Mouse (Mus musculus) adrenal gland, adult (tissue): ENCODE measurements around the gene Fcgr4.

Source experiments
- DNase-seq, 2 experiments: peaks; one replicate each; pipeline ENCODE4 v3.0.0; 2022 to 2023; ENCODE audit warnings: low spot score in 1 of 2; ENCODE audit not compliant: inconsistent age in 2 of 2

Gene Fcgr4

DNA sequence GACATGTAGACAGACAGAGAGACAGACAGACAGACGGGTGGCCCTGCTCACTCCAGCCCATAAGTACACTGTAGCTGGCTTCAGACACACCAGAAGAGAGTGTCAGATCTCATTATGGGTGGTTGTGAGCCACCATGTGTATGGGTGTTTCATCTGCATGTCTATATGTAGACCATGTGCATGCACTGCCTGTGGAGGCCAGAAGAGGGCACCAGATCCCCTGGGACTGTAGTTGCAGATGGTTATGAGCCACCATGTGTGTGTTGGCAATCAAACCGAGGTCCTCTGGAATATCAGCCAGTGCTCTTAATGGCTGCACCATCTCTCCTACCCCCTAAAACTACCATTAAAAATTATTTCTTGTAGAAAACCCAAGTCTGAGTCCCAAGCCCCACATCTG lies 11.8 kb upstream of the Fcgr4 start:
- DNase-seq, result no peak

DNA sequence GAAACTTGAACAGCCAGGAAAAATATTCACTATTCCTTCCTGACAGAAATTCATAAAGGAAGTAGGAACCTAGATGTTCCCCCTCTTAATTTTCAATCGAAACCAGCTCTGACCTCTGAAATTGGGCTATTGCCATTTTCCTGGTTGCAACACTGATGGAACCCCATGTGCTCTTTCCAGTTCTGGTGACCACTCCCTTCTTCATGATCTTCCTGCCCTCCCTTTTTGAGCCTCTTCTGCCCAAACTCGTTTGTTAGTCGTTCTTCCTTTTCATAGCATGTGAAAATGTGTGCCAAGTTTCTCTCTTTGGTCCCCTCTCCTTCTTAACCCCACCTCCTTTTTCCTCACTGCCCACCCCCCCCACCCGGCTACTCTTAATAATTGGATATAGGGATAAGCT lies 7.0 kb upstream of the Fcgr4 start:
- DNase-seq, result no peak

DNA sequence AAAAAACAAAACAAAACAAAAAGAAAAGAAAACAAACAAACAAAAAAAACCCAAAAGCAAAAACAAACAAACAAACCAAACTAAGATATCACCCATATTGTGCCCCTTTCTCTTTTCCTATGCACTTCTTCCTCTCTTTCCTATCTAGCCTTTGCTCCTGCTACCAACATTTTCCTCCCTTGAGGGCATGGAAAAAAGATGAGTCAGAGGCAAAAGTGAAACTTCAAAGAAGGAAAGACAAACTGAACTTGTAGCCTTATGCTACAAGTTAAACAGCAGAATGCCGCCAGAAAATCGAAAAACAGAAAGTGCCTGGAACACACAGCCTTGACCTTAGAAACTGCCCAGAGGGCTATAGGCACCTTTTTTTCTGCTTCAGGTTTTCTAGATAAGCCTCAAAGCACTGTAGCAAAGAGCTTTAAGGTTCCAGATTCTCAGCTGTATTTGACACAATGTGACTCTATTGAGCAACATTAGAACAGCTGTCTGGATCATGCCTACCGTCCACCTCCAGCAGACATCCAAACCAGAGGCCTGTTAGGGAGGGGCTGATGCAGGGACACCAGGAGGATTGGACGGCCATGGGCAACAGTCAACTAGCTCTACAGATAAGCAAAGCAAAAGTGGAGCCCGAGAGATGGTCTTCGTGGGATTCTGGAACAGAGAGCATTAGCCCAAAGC lies 1.9 kb upstream of the Fcgr4 start:
- DNase-seq, result peak; percentile 43 to 82

DNA sequence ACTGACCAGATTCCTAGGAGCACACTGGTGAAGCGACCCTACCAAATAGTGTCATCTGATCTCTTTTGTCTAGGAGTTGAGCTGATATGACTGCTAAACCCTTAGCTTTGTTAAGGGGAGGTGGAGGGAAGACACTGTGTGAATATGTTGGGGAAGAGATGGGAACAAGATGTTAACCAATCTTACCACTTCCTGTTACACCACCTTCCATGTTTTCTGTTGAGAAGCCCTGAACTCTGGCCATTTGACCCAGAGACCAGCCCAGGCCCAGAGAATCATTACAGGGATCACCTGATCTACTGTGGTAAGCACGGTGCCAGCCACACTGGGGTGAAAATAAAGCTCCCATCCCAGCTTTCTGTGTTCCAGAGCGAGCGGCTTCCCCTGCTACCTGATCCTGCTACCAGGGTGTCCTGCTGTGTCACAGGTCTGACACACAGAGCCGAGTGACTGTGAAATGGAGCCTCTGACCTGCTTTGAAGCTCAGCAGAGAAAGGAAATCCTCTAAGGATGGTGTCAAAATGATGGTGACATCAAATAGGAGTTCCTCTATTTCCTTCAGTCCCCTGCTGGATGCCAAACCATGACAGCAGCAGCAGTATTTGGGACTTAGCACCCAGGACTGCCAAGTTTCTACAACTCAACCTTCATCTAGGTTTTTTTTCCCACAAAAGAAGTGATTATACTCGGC lies 1.1 kb upstream of the Fcgr4 start:
- peak; percentile 22 to 41 for DNase-seq

DNA sequence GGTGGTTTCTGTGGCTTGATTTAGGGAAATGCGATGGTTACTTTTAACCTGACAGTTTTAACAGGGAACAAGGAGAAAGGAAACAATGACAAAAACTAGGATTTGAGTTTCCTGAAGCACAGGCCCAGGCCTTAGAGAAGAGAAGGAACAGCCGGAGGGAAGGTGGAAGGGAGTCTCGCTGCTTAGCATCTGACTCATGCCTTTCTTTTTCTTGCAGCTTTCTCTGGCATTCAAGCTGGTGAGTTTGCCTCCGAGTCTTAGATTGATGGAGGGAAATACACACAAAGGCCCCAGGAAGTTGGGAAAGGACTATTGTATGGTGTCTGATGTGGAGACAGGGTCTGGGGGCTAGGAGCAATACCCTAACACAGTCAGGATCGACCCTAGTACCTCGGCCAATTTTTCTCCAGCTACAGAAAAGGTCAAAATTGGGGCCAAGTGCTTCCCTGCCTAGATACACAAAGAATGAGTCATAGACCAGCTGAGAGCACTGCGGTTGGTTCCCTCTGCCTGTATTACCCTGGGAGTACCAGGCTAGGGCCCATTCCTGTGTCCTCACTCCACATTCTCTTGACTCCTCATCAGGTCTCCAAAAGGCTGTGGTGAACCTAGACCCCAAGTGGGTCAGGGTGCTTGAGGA lies 711 bp downstream of the Fcgr4 start:
- peak; percentile 74 to 89 for DNase-seq

DNA sequence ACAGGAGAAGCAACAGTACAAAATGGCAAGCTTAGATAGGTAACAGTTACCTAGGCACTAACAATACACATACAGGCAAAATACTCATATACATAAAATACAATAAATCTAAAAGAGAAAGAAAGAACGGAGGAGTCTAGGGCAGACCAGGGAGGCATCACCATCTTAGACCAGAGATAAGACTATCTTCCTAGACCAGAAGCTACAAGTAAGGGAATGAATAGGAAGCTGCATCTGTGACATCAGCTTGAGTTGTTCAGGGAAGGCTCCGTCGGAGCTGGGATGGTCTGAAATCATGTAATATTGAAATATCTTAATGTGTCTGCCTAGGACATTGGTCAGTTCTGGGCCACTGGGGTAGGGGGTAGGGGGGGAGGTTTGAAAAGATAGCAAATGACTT lies 13.0 kb downstream of the Fcgr4 start:
- no peak for DNase-seq

DNA sequence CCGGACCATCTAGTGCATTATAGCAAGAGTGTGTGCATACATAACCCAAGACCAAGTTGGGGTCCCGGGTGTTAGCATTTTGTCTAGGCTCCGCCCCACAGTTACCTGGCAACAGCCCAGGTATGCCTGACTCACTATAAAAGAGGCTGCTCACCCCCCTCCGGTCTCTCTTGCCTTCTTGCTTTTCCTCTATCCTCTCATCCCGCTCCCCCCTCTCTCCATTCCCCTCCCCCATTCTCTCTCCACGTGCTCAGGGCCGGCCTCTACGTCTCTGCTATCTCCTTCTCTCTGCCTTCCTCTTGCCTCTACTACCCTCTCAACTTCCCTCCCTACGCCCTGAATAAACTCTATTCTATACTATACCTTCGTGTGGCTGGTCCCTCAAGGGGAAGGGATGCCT lies 14.0 kb downstream of the Fcgr4 start:
- DNase-seq, result peak in 1 of 2 experiments; percentile 37

DNA sequence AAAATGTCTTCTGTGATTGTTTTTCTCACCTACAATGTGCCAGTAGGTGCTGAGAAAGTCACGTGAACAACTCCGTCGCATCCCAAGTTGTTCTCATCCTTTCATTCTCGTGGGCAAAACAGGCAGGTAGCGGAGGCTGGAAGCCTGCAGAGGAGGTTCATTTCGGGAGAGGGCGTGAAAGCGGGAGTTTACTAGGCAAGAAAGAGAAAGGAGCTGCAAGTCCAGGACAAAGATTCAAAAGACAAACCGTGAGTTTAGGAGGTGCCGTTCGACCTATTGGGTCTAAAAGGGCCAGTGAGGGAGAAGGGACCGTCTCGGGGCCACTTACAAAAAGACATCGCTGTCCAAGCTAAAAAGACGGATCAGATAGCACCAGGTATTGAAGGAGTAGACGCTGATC lies 14.5 kb downstream of the Fcgr4 start:
- DNase-seq, result no peak

DNA sequence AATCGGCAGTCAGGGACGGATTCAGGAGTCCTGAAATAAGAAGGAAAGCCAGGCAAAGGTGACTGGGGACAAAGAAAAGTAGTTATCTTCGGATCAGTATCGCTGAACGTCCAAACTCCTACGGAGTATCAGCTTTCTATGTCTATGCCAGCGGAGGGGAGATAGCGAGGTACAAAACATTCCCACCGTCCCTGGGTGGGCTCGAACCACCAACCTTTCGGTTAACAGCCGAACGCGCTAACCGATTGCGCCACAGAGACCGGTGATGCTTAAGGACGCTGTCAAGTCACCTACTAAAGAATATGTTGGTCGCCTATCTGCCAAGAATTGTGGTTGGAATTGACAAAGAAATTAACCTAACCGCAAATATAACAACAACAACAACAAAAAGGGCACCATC lies 15.0 kb downstream of the Fcgr4 start:
- DNase-seq, result peak; percentile 90 to 98

DNA sequence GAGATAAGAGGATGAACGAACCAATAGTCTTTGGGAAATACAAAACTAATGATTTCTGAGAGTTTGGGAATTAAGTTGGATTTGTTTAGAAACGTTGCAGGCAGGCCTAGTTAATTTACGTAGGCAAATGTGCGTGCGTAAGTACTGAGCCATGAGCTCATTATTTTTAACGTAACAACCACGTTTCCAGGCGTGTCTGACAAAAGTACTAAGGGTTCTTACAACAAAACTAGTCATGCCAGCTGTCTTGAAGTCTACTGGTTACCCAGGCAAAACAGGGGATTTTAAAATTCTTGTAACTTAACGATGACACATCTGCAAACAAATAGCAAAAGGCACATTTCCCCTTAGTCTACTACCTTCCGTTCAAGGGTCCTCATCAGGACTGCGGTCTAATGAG lies 15.5 kb downstream of the Fcgr4 start:
- DNase-seq, result no peak

DNA sequence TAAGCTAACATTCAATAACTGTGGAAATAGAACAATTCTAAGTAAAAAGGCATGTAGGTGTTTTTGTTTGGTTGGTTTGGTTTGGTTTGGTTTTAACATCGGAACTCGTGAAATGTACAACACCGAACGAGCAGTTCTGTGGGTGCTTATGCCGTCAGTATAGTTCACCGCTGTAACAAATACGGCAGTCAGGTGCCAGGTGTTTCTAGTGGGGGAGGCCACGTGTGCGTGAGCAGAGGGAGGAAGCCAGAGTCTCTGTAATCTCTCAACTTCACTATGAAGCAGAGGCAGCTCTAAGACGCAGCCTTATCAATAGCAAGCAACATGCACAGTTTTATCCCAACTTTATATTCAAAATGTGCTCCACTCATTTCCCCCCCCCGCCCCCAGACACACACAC lies 16.9 kb downstream of the Fcgr4 start:
- DNase-seq, result no peak

DNA sequence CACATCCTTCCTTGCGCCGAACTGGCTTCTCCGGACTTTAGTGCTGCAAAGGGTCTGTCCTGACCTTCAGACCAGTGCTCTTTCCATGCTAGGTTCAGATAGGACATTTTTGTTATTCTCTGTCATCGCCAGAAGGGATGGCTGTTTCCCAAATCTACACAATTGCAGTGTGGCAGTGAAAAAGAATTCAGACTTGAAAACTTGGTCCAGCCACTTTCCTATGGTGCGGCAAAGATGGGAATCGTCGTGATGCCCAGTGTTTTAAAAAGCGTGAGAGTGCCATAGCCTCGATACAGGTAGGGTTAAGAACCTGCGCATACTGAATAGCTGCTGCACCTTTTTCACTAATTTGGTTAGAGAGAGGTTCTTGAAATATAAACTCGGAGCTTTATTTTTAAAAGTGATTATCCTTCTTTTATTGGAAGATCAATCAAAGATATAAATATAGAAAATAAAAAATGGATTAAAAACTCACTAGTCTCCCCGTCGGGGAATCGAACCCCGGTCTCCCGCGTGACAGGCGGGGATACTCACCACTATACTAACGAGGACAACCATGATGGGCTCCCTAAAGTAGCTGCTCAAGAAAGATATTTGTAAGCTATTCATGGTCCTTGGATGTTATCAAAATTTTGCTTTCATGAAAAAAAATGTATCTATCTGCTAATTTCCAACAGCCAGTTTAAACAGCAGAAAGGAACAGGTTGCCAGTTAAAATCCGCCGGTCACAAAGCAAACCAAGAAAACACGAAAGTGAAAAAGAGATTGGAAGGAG lies 18.0 kb downstream of the Fcgr4 start:
- DNase-seq, result peak; percentile 76 to 96

DNA sequence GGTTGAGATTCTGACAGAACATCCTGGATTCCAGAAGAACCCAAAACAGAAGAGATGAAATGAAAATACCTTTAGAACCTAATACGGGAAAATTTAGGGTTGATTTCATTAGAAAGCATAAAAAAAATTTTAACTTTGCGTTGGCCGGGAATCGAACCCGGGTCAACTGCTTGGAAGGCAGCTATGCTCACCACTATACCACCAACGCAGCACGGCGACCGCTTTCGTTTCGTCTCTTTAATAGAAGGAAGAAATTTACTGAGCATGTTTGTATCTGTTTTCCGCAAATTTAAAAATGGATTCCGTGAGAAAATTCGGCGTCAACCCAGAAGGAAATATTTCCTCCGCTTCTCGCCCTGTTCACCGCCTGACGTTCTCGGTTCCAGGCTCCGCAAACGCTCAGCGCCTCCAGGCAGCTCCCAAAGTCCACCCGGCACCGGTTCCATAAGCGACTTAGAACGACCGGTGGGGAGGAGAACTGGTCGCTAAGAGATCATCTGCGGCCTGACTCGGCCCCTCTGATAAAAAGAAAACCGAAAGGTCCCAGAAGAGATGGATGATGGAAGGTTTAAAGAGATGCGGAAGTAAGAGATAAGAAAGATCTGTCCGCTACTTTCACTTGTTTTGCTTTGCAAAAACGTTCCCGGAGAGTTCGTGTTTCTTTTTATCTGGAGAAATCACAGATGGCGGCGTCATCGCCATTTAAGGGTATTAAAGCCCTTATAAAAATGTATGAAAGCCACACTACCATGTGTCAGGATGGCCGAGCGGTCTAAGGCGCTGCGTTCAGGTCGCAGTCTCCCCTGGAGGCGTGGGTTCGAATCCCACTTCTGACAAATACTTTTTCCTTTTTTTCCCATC lies 19.4 kb downstream of the Fcgr4 start:
- DNase-seq, result peak; percentile 86 to 98

DNA sequence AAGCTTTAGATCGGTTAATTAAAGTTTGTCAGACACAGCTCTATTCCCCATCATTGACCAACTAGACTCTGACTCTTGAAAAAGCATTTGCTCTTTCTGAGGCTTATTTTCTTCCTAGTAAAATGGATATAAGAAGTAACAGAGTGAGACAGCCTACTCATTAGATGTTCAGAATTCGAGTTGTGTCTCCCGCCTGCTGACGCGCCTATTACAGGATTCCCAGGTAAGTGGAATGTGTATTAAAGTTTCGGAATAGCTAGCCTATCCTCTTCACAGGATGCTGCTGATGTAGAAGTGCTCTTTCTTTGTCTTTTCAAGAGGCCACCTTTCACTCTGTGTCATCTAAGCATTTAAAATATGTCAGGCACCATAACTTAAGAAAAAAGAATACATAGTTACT lies 20.4 kb downstream of the Fcgr4 start:
- no peak for DNase-seq

DNA sequence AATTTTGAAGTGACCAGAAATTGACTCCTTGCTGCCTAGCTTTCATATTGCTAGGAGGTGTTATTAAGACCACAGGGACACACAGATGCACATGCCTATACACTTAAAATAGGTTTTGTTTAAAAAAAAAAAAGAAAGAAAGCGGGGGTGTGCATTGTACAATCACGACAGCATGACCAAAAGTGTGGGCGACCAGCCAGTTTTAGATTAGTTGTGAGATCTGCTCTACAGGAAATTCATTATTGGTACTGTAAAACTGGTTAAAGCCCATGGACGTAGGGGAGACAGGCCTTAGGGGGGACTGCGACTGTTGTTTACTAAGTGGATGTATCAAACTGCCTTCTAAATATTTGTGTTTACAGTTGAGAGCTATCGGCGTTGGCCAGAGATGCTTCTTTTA lies 21.2 kb downstream of the Fcgr4 start:
- DNase-seq, result no peak

DNA sequence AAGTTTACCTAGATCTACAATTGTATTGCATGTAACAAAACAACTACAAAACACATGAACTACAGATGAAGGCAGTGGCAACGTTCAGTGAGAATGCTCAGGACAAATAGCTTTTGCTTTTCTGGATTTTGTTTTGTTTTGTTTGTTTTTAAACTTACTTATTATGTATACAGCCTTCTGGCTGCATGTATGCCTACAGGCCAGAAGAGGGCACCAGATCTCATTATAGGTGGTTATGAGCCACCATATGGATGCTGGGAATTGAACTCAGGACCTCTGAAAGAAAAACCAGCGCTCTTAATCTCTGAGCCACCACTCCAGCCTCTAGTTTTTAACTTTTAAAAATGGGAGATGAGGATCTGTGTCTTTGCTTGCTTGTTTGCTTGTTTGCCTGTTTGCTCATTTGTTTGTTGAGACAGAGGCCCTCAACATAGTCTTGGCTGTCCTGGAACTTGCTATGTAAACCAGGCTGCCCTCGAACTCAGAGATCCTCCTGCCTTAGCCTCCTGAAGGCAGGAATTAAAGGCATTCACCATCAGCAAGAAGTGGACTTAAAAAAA lies 25.0 kb downstream of the Fcgr4 start:
- DNase-seq, result no peak

DNA sequence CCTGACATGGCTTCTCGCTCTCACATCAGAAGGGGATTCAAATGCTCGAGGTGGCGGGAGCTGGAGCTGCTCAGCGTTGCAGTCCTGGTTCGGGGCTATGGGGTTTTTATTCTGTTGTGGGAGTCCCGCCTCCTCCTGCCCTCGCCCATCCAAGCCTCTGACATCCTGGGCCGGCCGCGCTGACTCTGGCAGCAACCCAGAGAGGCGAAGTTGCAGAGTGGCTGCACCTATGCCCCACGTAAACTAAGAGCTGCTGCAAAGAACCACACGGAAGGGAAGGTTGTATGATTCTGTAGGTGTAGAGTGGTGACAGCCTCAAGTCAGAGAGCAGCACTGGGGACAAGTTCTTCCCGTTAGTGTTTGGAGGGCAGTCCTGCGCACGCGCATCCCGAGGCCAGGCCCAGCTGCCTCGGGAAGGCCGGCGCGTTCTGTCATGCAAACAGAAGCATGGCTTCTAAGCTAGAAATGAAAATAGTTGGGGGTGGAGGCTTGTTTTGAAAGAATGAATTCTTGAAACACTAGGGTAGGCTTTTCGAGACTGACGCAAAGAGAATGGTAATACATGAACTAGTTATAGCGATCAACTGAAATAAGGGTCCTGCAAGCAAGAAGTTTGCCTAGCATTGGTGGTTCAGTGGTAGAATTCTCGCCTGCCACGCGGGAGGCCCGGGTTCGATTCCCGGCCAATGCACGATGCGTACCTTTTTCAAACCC lies 25.8 kb downstream of the Fcgr4 start:
- DNase-seq, result peak; percentile 91 to 97

DNA sequence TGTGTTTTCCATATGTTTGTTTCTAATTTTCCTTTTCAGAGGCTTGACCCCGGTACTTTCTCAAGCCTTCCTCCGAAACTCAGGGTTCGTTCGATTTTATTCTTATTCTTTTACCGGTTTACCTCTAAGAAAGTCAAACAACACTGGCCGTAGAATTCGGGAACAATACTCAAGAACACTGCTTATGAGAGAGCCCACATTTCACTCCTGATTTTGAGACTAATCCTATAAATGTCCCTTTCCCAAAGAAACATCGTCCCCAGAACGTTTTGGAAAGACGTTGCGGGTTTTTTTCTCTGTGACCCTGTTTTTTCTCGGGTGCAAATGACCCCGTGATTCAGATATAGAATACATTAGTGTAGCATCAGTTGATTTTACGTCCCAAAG lies 26.4 kb downstream of the Fcgr4 start:
- DNase-seq, result no peak

DNA sequence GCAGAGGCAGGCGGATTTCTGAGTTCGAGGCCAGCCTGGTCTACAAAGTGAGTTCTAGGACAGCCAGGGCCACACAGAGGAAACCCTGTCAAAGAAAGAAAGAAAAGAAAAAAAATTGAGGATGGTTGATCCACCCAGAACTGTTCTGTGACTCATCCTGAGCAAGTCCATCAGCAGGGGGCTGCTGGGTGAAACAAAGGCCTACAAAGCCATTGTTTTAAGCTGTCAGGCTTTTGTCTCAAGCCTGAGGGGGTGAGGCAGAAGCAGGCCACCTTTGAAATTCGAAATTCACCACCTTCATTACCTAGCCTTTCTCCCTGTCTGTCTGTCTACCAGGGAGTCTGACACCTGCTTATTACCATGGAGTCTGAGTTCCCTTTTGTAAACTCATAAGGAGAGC lies 27.8 kb downstream of the Fcgr4 start:
- DNase-seq, result no peak

DNA sequence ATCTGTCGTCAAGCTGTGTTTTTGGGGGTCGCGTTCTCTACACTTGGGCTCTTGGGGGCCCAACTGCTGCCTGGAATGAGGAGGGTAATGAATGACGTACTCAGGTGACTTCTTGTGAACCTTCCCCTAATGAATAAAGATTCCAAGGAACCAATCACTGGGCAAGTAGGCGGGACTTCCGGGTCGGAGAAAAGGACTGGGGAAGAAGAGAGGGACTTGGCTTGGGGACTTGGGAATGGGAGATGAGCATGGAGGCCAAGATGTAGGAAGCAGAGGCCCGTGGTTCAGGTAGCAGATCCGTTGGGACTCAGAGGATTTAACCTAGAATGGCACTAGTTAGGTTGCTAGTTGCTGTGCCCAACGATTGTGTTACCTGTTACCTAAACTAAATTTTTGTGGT lies 30.5 kb downstream of the Fcgr4 start:
- DNase-seq, result no peak
